Mouse (Mus musculus): Measurements from ENCODE around the gene Ppp1r9a.

The Ppp1r9a gene

GRCm38 (mm10) chr6:5039316-5039715 lies 136.6 kb downstream of the Ppp1r9a start:
- DNase-seq (ENCODE audit: low spot score in 2 of 2): no peak

- DNase-seq (ENCODE audit: low spot score in 2 of 2): no peak
These were observed 143.1 kb downstream of the Ppp1r9a start for GRCm38 (mm10) chr6:5045854-5046253.

- DNase-seq (ENCODE audit: low spot score in 2 of 2): no peak
These were observed 145.3 kb downstream of the Ppp1r9a start for GRCm38 (mm10) chr6:5048025-5048424.

GRCm38 (mm10) chr6:5052309-5052708 lies 149.6 kb downstream of the Ppp1r9a start:
- no peak for DNase-seq (ENCODE audit: low spot score in 2 of 2)

- DNase-seq (ENCODE audit: low spot score in 2 of 2): no peak
These were observed 151.9 kb downstream of the Ppp1r9a start for GRCm38 (mm10) chr6:5054446-5055095.

GRCm38 (mm10) chr6:5074736-5075135 lies 172.0 kb downstream of the Ppp1r9a start:
- no peak for DNase-seq (ENCODE audit: low spot score in 2 of 2)

GRCm38 (mm10) chr6:5075680-5076079 lies 173.0 kb downstream of the Ppp1r9a start:
- no peak for DNase-seq (ENCODE audit: low spot score in 2 of 2)

GRCm38 (mm10) chr6:5078009-5078408 lies 175.3 kb downstream of the Ppp1r9a start:
- DNase-seq (ENCODE audit: low spot score in 2 of 2): no peak

- DNase-seq (ENCODE audit: low spot score in 2 of 2): no peak
These were observed 176.4 kb downstream of the Ppp1r9a start for GRCm38 (mm10) chr6:5079108-5079507.

GRCm38 (mm10) chr6:5080094-5080493 lies 177.4 kb downstream of the Ppp1r9a start:
- no peak for DNase-seq (ENCODE audit: low spot score in 2 of 2)

GRCm38 (mm10) chr6:5080496-5080895 lies 177.8 kb downstream of the Ppp1r9a start:
- DNase-seq (ENCODE audit: low spot score in 2 of 2): no peak

- no peak for DNase-seq (ENCODE audit: low spot score in 2 of 2)
These were observed 178.4 kb downstream of the Ppp1r9a start for GRCm38 (mm10) chr6:5081099-5081498.

GRCm38 (mm10) chr6:5082144-5082543 lies 179.4 kb downstream of the Ppp1r9a start:
- DNase-seq (ENCODE audit: low spot score in 2 of 2): no peak

- no peak for DNase-seq (ENCODE audit: low spot score in 2 of 2)
These were observed 180.0 kb downstream of the Ppp1r9a start for GRCm38 (mm10) chr6:5082740-5083139.

- no peak for DNase-seq (ENCODE audit: low spot score in 2 of 2)
These were observed 181.2 kb downstream of the Ppp1r9a start for GRCm38 (mm10) chr6:5083957-5084356.

- DNase-seq (ENCODE audit: low spot score in 2 of 2): no peak
These were observed 189.2 kb downstream of the Ppp1r9a start for GRCm38 (mm10) chr6:5091873-5092272.

GRCm38 (mm10) chr6:5092795-5093194 lies 190.1 kb downstream of the Ppp1r9a start:
- DNase-seq (ENCODE audit: low spot score in 2 of 2): no peak

GRCm38 (mm10) chr6:5093516-5093915 lies 190.8 kb downstream of the Ppp1r9a start:
- DNase-seq (ENCODE audit: low spot score in 2 of 2): no peak

GRCm38 (mm10) chr6:5095365-5095973 lies 192.8 kb downstream of the Ppp1r9a start:
- no peak for DNase-seq (ENCODE audit: low spot score in 2 of 2)

- no peak for DNase-seq (ENCODE audit: low spot score in 2 of 2)
These were observed 194.6 kb downstream of the Ppp1r9a start for GRCm38 (mm10) chr6:5097309-5097708.

- no peak for DNase-seq (ENCODE audit: low spot score in 2 of 2)
These were observed 196.6 kb downstream of the Ppp1r9a start for GRCm38 (mm10) chr6:5099282-5099681.

- no peak for DNase-seq (ENCODE audit: low spot score in 2 of 2)
These were observed 197.1 kb downstream of the Ppp1r9a start for GRCm38 (mm10) chr6:5099842-5100241.

GRCm38 (mm10) chr6:5100347-5100746 lies 197.6 kb downstream of the Ppp1r9a start:
- DNase-seq (ENCODE audit: low spot score in 2 of 2): no peak

- no peak for DNase-seq (ENCODE audit: low spot score in 2 of 2)
These were observed 200.0 kb downstream of the Ppp1r9a start for GRCm38 (mm10) chr6:5102741-5103140.
